Mouse (Mus musculus): ENCODE results near the gene Ccdc159. TPM values are rescaled to one million over a fixed set of nuclear protein-coding genes. Genes with fewer than 3 reads are reported as not detected.

Ccdc159 gene
- polyA plus RNA-seq, 1 experiment from 2014 or later = 3.5 TPM

DNA sequence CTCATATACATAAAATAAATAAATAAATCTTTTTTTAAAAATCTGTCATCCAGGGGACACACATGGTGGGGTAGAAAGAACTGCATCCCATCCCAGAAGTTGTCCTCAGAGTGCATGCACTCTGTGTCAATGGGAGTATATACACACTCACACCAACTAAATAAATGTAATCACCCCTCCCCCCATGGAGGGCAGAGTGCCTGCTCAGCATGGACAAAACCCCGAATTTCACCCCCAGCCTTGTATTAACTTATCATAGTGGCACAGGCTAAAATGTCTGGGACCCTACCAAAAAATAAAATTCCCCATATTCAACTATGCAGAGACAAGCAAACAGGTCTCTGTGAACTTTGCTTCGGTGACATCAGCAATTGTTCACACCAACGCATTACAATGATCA is 27.4 kb downstream of the Ccdc159 start:
- no peak overlapping the region for H3K4me3 ChIP-seq (ENCODE audit: low read length)
- no peaks in the 10 kb centered on the region for H3K36me3 ChIP-seq (ENCODE audit: control insufficient read depth, insufficient read depth, low read length)
- no peak overlapping the region for H3K27ac ChIP-seq (ENCODE audit: low read length)
- H3K9me3 ChIP-seq (ENCODE audit: control insufficient read depth, low read length) = no peaks in the 10 kb centered on the region
- 76% methylated on average over 3 of the region's 3 CpGs for WGBS
- peaks cover 6% of the 10 kb centered on the region; the same call in 1 of the 2 replicates for H3K27me3 ChIP-seq (replicated peaks; ENCODE audit: control insufficient read depth, insufficient read depth, low read length)
- peaks cover 5% of the 10 kb centered on the region; the same call in 1 of the 2 replicates for H3K4me1 ChIP-seq (ENCODE audit: control insufficient read depth, insufficient read depth, low read length)
- H3K9ac ChIP-seq (ENCODE audit: low read depth, low read length) = 0 out of 2 replicates have a peak overlapping the region, but pooled peaks have one; percentile 91
- peak overlapping the region; percentile 68; the same call in 1 of the 2 replicates for H3K4me2 ChIP-seq (ENCODE audit: low read depth, low read length)
- ATAC-seq = no peak

DNA sequence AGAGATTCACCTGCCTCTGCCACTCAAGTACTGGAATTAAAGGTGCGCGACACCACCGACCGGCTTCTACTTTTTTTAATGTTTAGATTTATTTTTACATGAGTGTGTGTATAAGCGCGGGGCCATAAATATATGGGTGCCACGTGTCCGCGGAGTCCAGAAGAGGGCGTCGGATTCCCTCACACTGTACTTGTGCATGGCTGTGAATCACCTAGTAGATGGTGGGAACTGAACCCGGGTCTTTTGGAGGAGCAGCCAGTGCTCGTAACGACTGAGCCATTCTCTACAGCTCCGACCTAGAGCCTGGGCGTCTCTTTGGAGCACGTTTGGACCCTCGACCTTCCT is 27.9 kb downstream of the Ccdc159 start:
- Histone ChIP-seq H3K27ac (ENCODE audit: low read length) (peak overlapping the region; percentile 94), H3K36me3 (ENCODE audit: control insufficient read depth, insufficient read depth, low read length) (no peaks in the 10 kb centered on the region), H3K9me3 (ENCODE audit: control insufficient read depth, low read length) (no peaks in the 10 kb centered on the region), H3K27me3 (replicated peaks; ENCODE audit: control insufficient read depth, insufficient read depth, low read length) (peaks cover 8% of the 10 kb centered on the region), H3K9ac (ENCODE audit: low read depth, low read length) (peak overlapping the region; percentile 91), H3K4me1 (ENCODE audit: control insufficient read depth, insufficient read depth, low read length) (peaks cover 6% of the 10 kb centered on the region; the same call in 1 of the 2 replicates), H3K4me3 (ENCODE audit: low read length) (peak overlapping the region; percentile 78), H3K4me2 (ENCODE audit: low read depth, low read length) (peak overlapping the region; percentile 68)
- WGBS = 1% methylated on average over 18 of the region's 18 CpGs
- ATAC-seq = peak; percentile 63

DNA sequence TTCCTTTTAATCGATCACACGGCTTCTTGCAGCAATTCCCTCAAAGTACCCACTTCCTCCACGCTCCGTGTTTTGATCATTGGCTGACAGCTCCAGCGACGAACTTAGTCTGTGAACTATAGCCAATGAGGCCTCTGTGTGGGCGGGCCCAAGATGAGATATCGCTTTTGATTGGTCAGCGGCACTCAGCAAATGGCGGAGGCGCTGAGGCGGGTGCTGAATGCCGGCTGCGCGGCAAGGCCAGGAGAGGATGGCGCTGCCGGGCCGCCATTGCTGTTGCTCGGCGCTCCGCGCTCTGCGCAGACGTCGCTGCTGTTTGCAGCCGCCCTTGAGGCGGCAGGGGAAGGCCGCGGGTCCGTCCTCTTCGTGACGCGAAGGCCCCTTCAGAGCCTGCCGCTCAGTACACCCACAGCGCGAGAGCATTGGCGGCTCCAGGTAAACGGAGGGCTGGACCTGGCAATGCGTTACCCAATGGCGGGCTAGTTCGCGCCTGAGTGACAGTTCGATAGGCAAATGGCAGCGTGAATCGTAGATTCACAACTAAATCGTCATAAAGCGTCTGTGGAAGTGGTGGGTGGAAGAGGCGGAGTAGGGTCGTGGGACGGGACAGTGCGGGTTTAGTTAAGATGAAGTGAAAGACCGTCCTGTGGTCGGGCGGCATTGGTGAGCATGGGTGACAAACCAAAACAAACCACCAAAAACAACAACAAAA is 28.5 kb downstream of the Ccdc159 start, which contains the start of gene Swsap1:
Swsap1 (plus strand) TSS at position 186 of the 712 bp plus-strand sequence.
- peak within 1 kb of the TSS; percentile 91 for H3K9ac ChIP-seq (ENCODE audit: low read depth, low read length)
- peak within 1 kb of the TSS; percentile 94 for H3K27ac ChIP-seq (ENCODE audit: low read length)
- peaks cover 6% of the 10 kb centered on the region; the same call in 1 of the 2 replicates for H3K4me1 ChIP-seq (ENCODE audit: control insufficient read depth, insufficient read depth, low read length)
- WGBS = under 1% methylated on average over 54 of the region's 54 CpGs
- H3K9me3 ChIP-seq (ENCODE audit: control insufficient read depth, low read length) = no peaks in the 10 kb centered on the region
- ATAC-seq = peak; percentile 99
- H3K27me3 ChIP-seq (replicated peaks; ENCODE audit: control insufficient read depth, insufficient read depth, low read length) = peaks cover 14% of the 10 kb centered on the region
- H3K36me3 ChIP-seq (ENCODE audit: control insufficient read depth, insufficient read depth, low read length) = no peaks in the 10 kb centered on the region
- peak within 1 kb of the TSS; percentile 78 for H3K4me3 ChIP-seq (ENCODE audit: low read length)
- peak within 1 kb of the TSS; percentile 75 for H3K4me2 ChIP-seq (ENCODE audit: low read depth, low read length)

DNA sequence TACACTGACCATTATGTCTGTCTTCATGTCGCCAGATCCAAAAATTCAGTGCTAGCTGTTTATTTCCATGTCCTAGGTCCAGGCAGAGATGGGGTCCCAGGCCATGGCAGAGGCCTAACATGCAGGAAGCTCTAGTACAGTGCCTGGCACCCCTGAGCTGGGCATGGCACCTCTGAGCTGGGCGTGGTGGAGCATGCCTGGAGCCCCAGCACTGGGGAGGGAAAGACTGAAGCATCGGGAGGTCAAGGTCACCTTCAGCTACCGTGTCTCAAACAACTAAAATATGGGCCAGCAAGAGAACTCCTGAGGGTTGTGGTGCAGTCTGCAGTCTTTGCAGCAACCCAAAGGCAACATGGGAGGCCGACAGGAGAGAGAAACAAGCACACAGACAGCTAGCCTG is 31.1 kb downstream of the Ccdc159 start:
- ATAC-seq = no peak
- Histone ChIP-seq H3K4me3 (ENCODE audit: low read length) (no peak overlapping the region), H3K9ac (ENCODE audit: low read depth, low read length) (no peak overlapping the region), H3K36me3 (ENCODE audit: control insufficient read depth, insufficient read depth, low read length) (no peaks in the 10 kb centered on the region), H3K9me3 (ENCODE audit: control insufficient read depth, low read length) (no peaks in the 10 kb centered on the region), H3K27me3 (replicated peaks; ENCODE audit: control insufficient read depth, insufficient read depth, low read length) (peaks cover 28% of the 10 kb centered on the region), H3K4me2 (ENCODE audit: low read depth, low read length) (no peak overlapping the region), H3K4me1 (ENCODE audit: control insufficient read depth, insufficient read depth, low read length) (peaks cover 27% of the 10 kb centered on the region), H3K27ac (ENCODE audit: low read length) (no peak overlapping the region)
- WGBS = 83% methylated on average over 5 of the region's 5 CpGs

DNA sequence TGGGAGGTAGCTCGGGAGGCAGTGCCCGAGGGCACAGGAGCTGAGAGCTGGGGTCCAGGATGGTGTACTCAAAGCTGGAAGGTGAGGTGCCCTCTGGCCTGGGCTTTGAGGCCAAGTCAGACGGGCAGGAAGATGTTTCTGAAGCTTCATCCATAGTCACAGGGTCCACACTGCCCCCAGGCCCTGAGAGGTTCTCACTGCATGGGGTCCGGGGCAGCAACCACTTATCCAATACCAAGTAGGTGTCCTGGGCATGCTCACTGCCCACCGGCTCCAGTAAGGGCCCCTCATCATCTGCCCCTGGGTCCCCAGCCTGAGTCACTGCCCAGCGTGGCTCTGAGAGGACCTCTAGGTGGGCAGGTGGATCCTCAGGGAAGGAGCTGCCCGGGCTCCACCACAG is 32.0 kb downstream of the Ccdc159 start:
- H3K4me1 ChIP-seq (ENCODE audit: control insufficient read depth, insufficient read depth, low read length) = peaks cover 29% of the 10 kb centered on the region
- H3K27ac ChIP-seq (ENCODE audit: low read length) = no peak overlapping the region
- H3K9ac ChIP-seq (ENCODE audit: low read depth, low read length) = no peak overlapping the region
- H3K4me3 ChIP-seq (ENCODE audit: low read length) = no peak overlapping the region
- no peak overlapping the region for H3K4me2 ChIP-seq (ENCODE audit: low read depth, low read length)
- no peak for ATAC-seq
- peaks cover 29% of the 10 kb centered on the region for H3K27me3 ChIP-seq (replicated peaks; ENCODE audit: control insufficient read depth, insufficient read depth, low read length)
- H3K36me3 ChIP-seq (ENCODE audit: control insufficient read depth, insufficient read depth, low read length) = no peaks in the 10 kb centered on the region
- H3K9me3 ChIP-seq (ENCODE audit: control insufficient read depth, low read length) = no peaks in the 10 kb centered on the region
- 92% methylated on average over 7 of the region's 7 CpGs for WGBS

DNA sequence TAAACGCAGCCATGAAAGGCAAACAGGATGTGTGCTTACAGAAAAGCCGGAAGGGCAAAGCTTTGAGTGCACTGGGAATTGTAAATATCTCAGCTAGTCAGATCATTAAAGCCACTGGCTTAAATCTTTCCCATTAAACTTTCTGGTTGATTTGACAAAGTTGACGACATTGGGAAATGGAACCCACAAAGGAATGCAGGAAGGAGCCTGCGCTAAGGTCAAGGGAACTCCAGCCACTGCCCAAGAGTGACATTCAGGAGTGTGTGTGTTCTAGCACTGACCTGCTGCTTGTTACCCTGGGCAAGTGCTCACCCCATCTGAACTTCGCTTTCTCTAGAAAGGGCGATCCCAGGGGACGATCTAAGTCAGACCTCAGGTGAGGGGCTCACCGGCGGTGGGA is 32.9 kb downstream of the Ccdc159 start:
- no peak for ATAC-seq
- WGBS = 55% methylated on average over 9 of the region's 9 CpGs
- no peak overlapping the region for H3K27ac ChIP-seq (ENCODE audit: low read length)
- no peak overlapping the region for H3K9ac ChIP-seq (ENCODE audit: low read depth, low read length)
- peaks cover 29% of the 10 kb centered on the region for H3K4me1 ChIP-seq (ENCODE audit: control insufficient read depth, insufficient read depth, low read length)
- no peaks in the 10 kb centered on the region for H3K36me3 ChIP-seq (ENCODE audit: control insufficient read depth, insufficient read depth, low read length)
- H3K27me3 ChIP-seq (replicated peaks; ENCODE audit: control insufficient read depth, insufficient read depth, low read length) = peaks cover 29% of the 10 kb centered on the region
- H3K4me2 ChIP-seq (ENCODE audit: low read depth, low read length) = no peak overlapping the region
- no peaks in the 10 kb centered on the region for H3K9me3 ChIP-seq (ENCODE audit: control insufficient read depth, low read length)
- H3K4me3 ChIP-seq (ENCODE audit: low read length) = no peak overlapping the region

DNA sequence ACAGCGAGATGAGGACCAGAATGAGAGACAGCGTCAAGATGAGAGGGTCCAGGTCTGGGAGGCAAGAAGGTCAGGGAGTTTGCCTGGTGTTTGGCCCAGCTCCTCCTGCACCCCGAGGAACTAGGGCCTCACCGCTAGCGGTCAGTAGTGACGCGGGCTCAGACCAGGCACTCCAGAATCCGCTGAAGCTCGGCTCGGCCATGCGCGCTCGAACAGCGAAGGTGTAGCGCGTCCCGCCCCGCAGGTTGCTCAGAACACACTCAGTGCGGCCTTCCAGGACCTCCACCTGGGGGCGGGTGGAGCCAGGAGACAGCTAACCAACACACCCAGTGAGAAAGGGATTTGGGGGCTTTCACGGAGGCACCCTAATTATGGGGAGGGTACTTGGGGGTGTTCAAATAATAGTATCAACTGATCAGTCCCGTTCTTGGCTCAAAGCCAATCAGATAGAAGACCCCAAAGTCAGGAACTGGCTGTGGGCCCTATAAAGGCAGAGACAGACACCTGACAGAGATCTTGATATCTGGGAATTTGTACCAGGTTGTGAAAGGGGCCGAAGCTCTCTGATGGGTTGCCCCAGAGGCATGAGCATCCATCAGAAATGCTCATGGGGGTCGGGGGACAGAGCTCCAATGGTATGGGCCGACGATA is 33.4 kb downstream of the Ccdc159 start:
- Histone ChIP-seq H3K4me3 (ENCODE audit: low read length) (peak overlapping the region; percentile 52; the same call in 1 of the 2 replicates), H3K9ac (ENCODE audit: low read depth, low read length) (no peak overlapping the region), H3K4me1 (ENCODE audit: control insufficient read depth, insufficient read depth, low read length) (peaks cover 29% of the 10 kb centered on the region), H3K4me2 (ENCODE audit: low read depth, low read length) (no peak overlapping the region), H3K27ac (ENCODE audit: low read length) (no peak overlapping the region), H3K36me3 (ENCODE audit: control insufficient read depth, insufficient read depth, low read length) (no peaks in the 10 kb centered on the region), H3K9me3 (ENCODE audit: control insufficient read depth, low read length) (no peaks in the 10 kb centered on the region), H3K27me3 (replicated peaks; ENCODE audit: control insufficient read depth, insufficient read depth, low read length) (peaks cover 29% of the 10 kb centered on the region)
- no peak for ATAC-seq
- 13% methylated on average over 26 of the region's 26 CpGs for WGBS

DNA sequence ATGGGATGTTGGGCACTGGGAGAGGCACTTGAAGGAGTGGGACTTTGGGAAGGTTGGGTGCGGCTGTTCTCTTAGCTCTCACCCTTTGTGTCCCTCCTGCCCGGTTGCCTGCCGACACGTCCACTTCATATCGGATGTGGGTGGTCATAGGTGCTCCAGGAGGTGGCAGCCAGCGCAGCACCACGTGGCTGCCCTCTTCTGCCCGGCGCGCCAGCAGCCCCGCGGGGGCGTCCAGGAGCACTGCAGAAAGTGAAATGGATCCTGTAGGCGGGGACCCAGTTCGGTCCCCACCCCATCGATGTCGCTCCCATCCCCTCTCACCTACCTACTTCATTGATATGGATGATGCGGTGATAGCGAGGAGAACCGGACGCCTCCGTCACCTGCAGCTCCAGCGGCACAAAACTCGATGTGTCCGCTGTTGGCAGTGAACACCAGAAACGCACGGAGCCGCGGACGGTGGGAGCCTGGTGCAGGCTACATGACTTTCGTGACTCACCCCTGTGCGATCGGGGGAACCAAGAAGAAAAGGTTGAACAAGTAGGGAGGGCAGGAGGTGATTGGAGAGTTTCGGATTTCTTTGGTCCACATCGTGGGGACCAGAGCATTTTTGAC is 34.2 kb downstream of the Ccdc159 start:
- 2% methylated on average over 35 of the region's 35 CpGs for WGBS
- Histone ChIP-seq H3K36me3 (ENCODE audit: control insufficient read depth, insufficient read depth, low read length) (no peaks in the 10 kb centered on the region), H3K27ac (ENCODE audit: low read length) (no peak overlapping the region), H3K4me3 (ENCODE audit: low read length) (peak overlapping the region; percentile 52), H3K4me1 (ENCODE audit: control insufficient read depth, insufficient read depth, low read length) (peaks cover 26% of the 10 kb centered on the region), H3K4me2 (ENCODE audit: low read depth, low read length) (peak overlapping the region; percentile 92), H3K9me3 (ENCODE audit: control insufficient read depth, low read length) (no peaks in the 10 kb centered on the region), H3K27me3 (replicated peaks; ENCODE audit: control insufficient read depth, insufficient read depth, low read length) (peaks cover 29% of the 10 kb centered on the region), H3K9ac (ENCODE audit: low read depth, low read length) (peak overlapping the region; percentile 56; the same call in 1 of the 2 replicates)
- no peak for ATAC-seq

DNA sequence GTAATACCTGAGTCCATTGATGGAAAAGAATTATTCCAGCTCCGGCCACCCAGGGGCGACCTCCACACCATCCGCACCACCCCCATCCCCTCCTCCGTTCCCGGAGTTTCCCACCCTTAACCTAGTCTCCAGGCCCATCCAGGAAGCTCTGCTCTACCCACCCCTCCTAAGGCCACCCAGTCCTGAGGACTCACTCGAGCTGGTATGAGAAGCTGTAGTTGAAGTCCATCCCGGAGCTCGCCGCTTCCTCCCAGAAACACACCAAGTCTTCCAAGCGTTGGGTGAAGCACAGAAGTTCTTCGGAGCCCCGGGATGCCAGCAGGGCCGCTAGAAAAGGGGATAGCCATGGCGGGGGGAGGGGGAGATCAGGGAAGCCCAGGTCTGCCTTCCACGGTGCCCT is 34.7 kb downstream of the Ccdc159 start:
- ATAC-seq = peak; percentile 31
- WGBS = 2% methylated on average over 15 of the region's 15 CpGs
- Histone ChIP-seq H3K36me3 (ENCODE audit: control insufficient read depth, insufficient read depth, low read length) (no peaks in the 10 kb centered on the region), H3K4me2 (ENCODE audit: low read depth, low read length) (peak overlapping the region; percentile 92), H3K4me1 (ENCODE audit: control insufficient read depth, insufficient read depth, low read length) (peaks cover 25% of the 10 kb centered on the region), H3K27ac (ENCODE audit: low read length) (no peak overlapping the region), H3K27me3 (replicated peaks; ENCODE audit: control insufficient read depth, insufficient read depth, low read length) (peaks cover 29% of the 10 kb centered on the region), H3K9me3 (ENCODE audit: control insufficient read depth, low read length) (no peaks in the 10 kb centered on the region), H3K9ac (ENCODE audit: low read depth, low read length) (peak overlapping the region; percentile 56), H3K4me3 (ENCODE audit: low read length) (peak overlapping the region; percentile 52)

Measured in intestine, embryonic 16.5 days (tissue).